Mouse (Mus musculus): ENCODE measurements around the gene Mms22l. TPM values are rescaled to one million over a fixed set of nuclear protein-coding genes. Genes with fewer than 3 reads are reported as not detected.

The Mms22l gene
- 18.0 and 18.2 TPM in 2 replicates for polyA plus RNA-seq (2012; rRNA removed)

DNA sequence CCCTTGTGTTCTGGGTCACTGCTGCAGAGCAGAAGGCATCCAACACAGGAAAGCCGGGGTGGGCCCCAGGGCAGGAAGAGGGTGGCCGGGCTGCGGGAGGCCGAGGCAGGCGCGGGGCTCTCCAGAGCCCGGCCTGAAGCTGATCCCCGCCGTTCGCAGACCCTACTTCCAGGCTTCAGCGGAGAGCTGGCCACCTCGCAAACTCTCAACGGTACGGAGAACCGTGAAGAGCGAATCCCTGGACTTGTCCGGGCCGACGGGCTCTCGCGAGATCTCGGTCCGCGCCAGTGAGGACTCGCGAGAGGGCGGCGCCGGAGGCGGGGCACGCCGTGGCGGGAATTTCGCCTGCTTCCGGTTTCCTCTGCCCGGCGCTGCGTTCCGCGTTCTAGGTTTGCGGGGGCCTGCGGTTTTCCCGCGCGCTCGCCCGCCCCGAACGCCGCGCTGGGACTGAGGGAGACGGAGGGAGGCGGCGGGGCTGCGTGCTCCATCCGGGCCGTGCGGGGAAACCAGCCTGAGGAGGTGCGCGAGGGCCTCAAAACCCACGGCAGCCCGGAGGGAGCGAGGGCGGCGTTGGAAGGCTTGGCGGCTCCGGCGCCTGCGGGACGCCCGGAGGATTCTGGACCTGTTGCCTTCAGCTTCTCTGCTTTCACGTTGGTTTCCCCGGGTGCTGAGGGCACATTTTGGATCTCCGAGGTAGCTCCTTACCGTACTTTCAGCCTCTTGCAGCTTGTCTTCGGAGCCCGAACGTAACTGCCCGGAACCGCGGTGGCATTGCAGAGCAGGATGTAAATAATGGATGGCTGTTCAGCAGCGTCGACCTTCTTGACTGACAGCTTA is at the start of gene Mms22l:
Gene Mms22l (plus strand): TSS at position 336 of the 837 bp plus-strand sequence.

